ENCODE assay signal across 8 mouse cellular contexts in the genomic region with DNA sequence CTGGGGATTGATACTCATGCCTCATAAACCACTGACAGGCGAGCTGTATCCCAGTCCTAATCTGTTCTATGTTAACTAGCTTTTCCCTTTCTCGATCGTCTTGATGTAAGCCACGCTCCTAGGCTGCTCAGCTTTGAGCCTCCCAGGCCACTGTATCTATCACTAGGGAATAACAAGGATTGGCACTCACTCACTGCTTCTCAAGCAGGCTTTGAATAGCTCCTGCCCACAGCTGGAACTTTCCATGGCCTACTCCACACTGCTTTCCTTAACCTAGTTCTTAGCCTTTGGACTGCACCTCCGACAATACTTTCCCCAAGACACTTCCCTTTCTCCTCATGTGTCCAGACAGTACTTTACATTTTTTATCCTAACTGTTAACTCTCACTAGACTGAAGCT. TPM values are rescaled to one million over a fixed set of nuclear protein-coding genes. Genes with fewer than 3 reads are reported as not detected.
DNase-seq lines count a peak whose midpoint lies in the region; ATAC-seq lines count a peak whose summit lies in the region.

No protein-coding gene starts in this region.

- H3K9ac ChIP-seq in lung, embryonic 16.5 days (ENCODE audit: low read length), result no peak overlapping the region; the same call in 1 of the 2 replicates
- H3K9ac ChIP-seq in heart, embryonic 12.5 days, result no peak overlapping the region
- no peak overlapping the region for H3K9ac ChIP-seq in stomach, embryonic 15.5 days

- ATAC-seq in lung, embryonic 16.5 days (ENCODE audit: low read depth), result no peak
- ATAC-seq in heart, embryonic 12.5 days (ENCODE audit: insufficient number of reproducible peaks, low FRiP score), result no peak
- no peak for ATAC-seq in stomach, embryonic 15.5 days (ENCODE audit: insufficient read depth, low FRiP score, low read depth)
- ATAC-seq in inflammation-experienced regulatory T-cells, adult 6 months, result no peak

- WGBS in lung, embryonic 16.5 days, result 83% methylated on average over 5 of the region's 5 CpGs
- WGBS in heart, embryonic 12.5 days, result 80% methylated on average over 5 of the region's 5 CpGs
- WGBS in limb, embryonic 10.5 days, result 96% methylated on average over 5 of the region's 5 CpGs
- WGBS in stomach, embryonic 15.5 days, result 82% methylated on average over 5 of the region's 5 CpGs

- no peak for DNase-seq in lung, postnatal 25 days (ENCODE audit: low spot score)
- DNase-seq in limb, embryonic 10.5 days (ENCODE audit: low spot score), result no peak
- DNase-seq in urinary bladder, postnatal 25 days (ENCODE audit: low spot score), result no peak
- no peak for DNase-seq in layer of hippocampus, postnatal 10 days (ENCODE audit: low spot score in 2 of 2)

- H3K4me1 ChIP-seq in lung, embryonic 16.5 days (replicated peaks; ENCODE audit: control insufficient read depth, insufficient read depth, low read length), result peaks cover 9% of the 10 kb centered on the region
- H3K4me1 ChIP-seq in heart, embryonic 12.5 days (replicated peaks), result peaks cover 8% of the 10 kb centered on the region
- peaks cover 15% of the 10 kb centered on the region for H3K4me1 ChIP-seq in limb, embryonic 10.5 days
- peaks cover 14% of the 10 kb centered on the region; the same call in 1 of the 2 replicates for H3K4me1 ChIP-seq in stomach, embryonic 15.5 days

- H3K4me2 ChIP-seq in lung, embryonic 16.5 days (ENCODE audit: low read depth, low read length), result peak overlapping the region; percentile 76
- peak overlapping the region; percentile 79 for H3K4me2 ChIP-seq in heart, embryonic 12.5 days
- H3K4me2 ChIP-seq in stomach, embryonic 15.5 days, result peak overlapping the region; percentile 53

- H3K36me3 ChIP-seq in lung, embryonic 16.5 days (ENCODE audit: control insufficient read depth, insufficient read depth, low read length), result peaks cover 36% of the 10 kb centered on the region
- peaks cover 65% of the 10 kb centered on the region for H3K36me3 ChIP-seq in heart, embryonic 12.5 days
- H3K36me3 ChIP-seq in limb, embryonic 10.5 days, result peaks cover 71% of the 10 kb centered on the region
- peaks cover 39% of the 10 kb centered on the region for H3K36me3 ChIP-seq in stomach, embryonic 15.5 days

- no peak overlapping the region for H3K27ac ChIP-seq in lung, embryonic 16.5 days (ENCODE audit: low read length)
- H3K27ac ChIP-seq in heart, embryonic 12.5 days (ENCODE audit: poor library complexity, severe bottlenecking), result no peak overlapping the region
- H3K27ac ChIP-seq in limb, embryonic 10.5 days, result no peak overlapping the region
- H3K27ac ChIP-seq in stomach, embryonic 15.5 days, result no peak overlapping the region

- no peak overlapping the region for H3K4me3 ChIP-seq in lung, embryonic 16.5 days (ENCODE audit: low read length)
- peak overlapping the region; percentile 85 for H3K4me3 ChIP-seq in heart, embryonic 12.5 days
- H3K4me3 ChIP-seq in limb, embryonic 10.5 days, result peak overlapping the region; percentile 94
- H3K4me3 ChIP-seq in stomach, embryonic 15.5 days (replicated peaks), result peak overlapping the region; percentile 95; the same call in 1 of the 2 replicates

- H3K27me3 ChIP-seq in lung, embryonic 16.5 days (ENCODE audit: control insufficient read depth, insufficient read depth, low read depth, low read length), result no peaks in the 10 kb centered on the region
- H3K27me3 ChIP-seq in heart, embryonic 12.5 days (replicated peaks), result no peaks in the 10 kb centered on the region
- no peaks in the 10 kb centered on the region for H3K27me3 ChIP-seq in limb, embryonic 10.5 days (ENCODE audit: low read depth, poor library complexity, severe bottlenecking)
- H3K27me3 ChIP-seq in stomach, embryonic 15.5 days (replicated peaks), result no peaks in the 10 kb centered on the region

- no peaks in the 10 kb centered on the region for H3K9me3 ChIP-seq in lung, embryonic 16.5 days (ENCODE audit: control insufficient read depth, low read length)
- H3K9me3 ChIP-seq in heart, embryonic 12.5 days (replicated peaks), result no peaks in the 10 kb centered on the region
- no peaks in the 10 kb centered on the region for H3K9me3 ChIP-seq in limb, embryonic 10.5 days (replicated peaks)
- H3K9me3 ChIP-seq in stomach, embryonic 15.5 days, result no peaks in the 10 kb centered on the region

RNA-seq across cellular contexts. Expression of gene Rbm5, which starts 1.9 kb away (rescaled TPM):
- 212 and 220 TPM in 2 replicates for polyA plus RNA-seq in lung, embryonic 16.5 days (2015; fragmentation: Nextera tagmentation; extraction: Ambion mirVana)
- polyA plus RNA-seq in heart, embryonic 12.5 days (2016; fragmentation: Nextera tagmentation; extraction: Ambion mirVana), result 127 and 137 TPM in 2 replicates
- polyA plus RNA-seq in limb, embryonic 10.5 days (2016; fragmentation: Nextera tagmentation; extraction: Ambion mirVana), result 164 and 214 TPM in 2 replicates
- 182 and 185 TPM in 2 replicates for polyA plus RNA-seq in stomach, embryonic 15.5 days (2015; fragmentation: Nextera tagmentation; extraction: Ambion mirVana)
- 100 to 1,000 TPM; 305 to 399 (median 332) TPM for polyA plus RNA-seq in inflammation-experienced regulatory T-cells, adult 6 months (2017; shearing (Covaris generic))
- total RNA-seq in layer of hippocampus, postnatal 10 days (2021), result 100 to 1,000 TPM; 159 to 181 TPM

RNA-seq across cellular contexts. Expression of gene Sema3f, which starts 58.6 kb away (rescaled TPM):
- polyA plus RNA-seq in lung, embryonic 16.5 days (2015; fragmentation: Nextera tagmentation; extraction: Ambion mirVana), result 10.4 and 11.8 TPM in 2 replicates
- polyA plus RNA-seq in heart, embryonic 12.5 days (2016; fragmentation: Nextera tagmentation; extraction: Ambion mirVana), result 8.1 and 8.4 TPM in 2 replicates
- 31.7 and 33.6 TPM in 2 replicates for polyA plus RNA-seq in limb, embryonic 10.5 days (2016; fragmentation: Nextera tagmentation; extraction: Ambion mirVana)
- polyA plus RNA-seq in stomach, embryonic 15.5 days (2015; fragmentation: Nextera tagmentation; extraction: Ambion mirVana), result 19.7 and 21.3 TPM in 2 replicates
- polyA plus RNA-seq in inflammation-experienced regulatory T-cells, adult 6 months (2017; shearing (Covaris generic)), result not detected
- 1 to 10 TPM; 6.7 to 9.1 TPM for total RNA-seq in layer of hippocampus, postnatal 10 days (2021)
